Mouse (Mus musculus): ENCODE measurements around the gene Rbm34.

- no peak for TF ChIP-seq POLR2A (IDR thresholded peaks at IDR 0.05; ENCODE audit: control insufficient read depth, extremely low read depth, insufficient read depth, low read length, poor library complexity)
- TF ChIP-seq CTCF (IDR thresholded peaks at IDR 0.05; ENCODE audit: borderline replicate concordance, control insufficient read depth, extremely low read depth, insufficient read depth, low read length, poor library complexity): no peak
These were observed 1.8 kb upstream of the Rbm34 start for GRCm38 (mm10) chr8:126972649-126973048.
